ENCODE assay signal across 14 mouse cellular contexts in genomic region chr3:38415292-38415930, GRCm38 (mm10).
A peak's percentile ranks its signal among the peaks of the same experiment; 100 is the strongest.
DNase-seq lines count a peak whose midpoint lies in the region; ATAC-seq and TF ChIP-seq lines count a peak whose summit lies in the region.
"Had no signal": no experiment of that assay in that cellular context is flagged by ENCODE, and none has a peak within 500 bp of the region (broad histone marks: within the 10 kb centered on the region; RNA-seq: fewer than 3 reads in every experiment).

No protein-coding gene starts in this region.

- no peaks in the 10 kb centered on the region for H3K27me3 ChIP-seq in limb, embryonic 13.5 days
- no peaks in the 10 kb centered on the region for H3K27me3 ChIP-seq in limb, embryonic 10.5 days (ENCODE audit: low read depth, poor library complexity, severe bottlenecking)
- no peaks in the 10 kb centered on the region for H3K27me3 ChIP-seq in embryonic facial prominence, embryonic 14.5 days (replicated peaks; ENCODE audit: control insufficient read depth, insufficient read depth, low read length)
- H3K27me3 ChIP-seq in lung, embryonic 15.5 days: no peaks in the 10 kb centered on the region
- H3K27me3 ChIP-seq in stomach, postnatal 0 days (ENCODE audit: control insufficient read depth, insufficient read depth, low read length): no peaks in the 10 kb centered on the region
- no peaks in the 10 kb centered on the region for H3K27me3 ChIP-seq in liver, embryonic 12.5 days (replicated peaks)
- H3K27me3 ChIP-seq: midbrain, embryonic 13.5 days had no signal

- WGBS in limb, embryonic 13.5 days: 85% methylated on average over 2 of the region's 3 CpGs
- WGBS in limb, embryonic 10.5 days: 70% methylated on average over 3 of the region's 3 CpGs
- WGBS in embryonic facial prominence, embryonic 14.5 days: 68% methylated on average over 2 of the region's 3 CpGs
- 64% methylated on average over 2 of the region's 3 CpGs for WGBS in lung, embryonic 15.5 days
- WGBS in stomach, postnatal 0 days: 68% methylated on average over 3 of the region's 3 CpGs
- 51% methylated on average over 3 of the region's 3 CpGs for WGBS in liver, embryonic 12.5 days (ENCODE audit: insufficient replicate concordance)

- no peak for TF ChIP-seq EP300 in stomach, postnatal 0 days (optimal IDR thresholded peaks at IDR 0.05)

- DNase-seq in limb, embryonic 10.5 days (ENCODE audit: low spot score): no peak
- DNase-seq in embryonic facial prominence, embryonic 14.5 days (ENCODE audit: low spot score): peak; percentile 82
- DNase-seq in stomach, postnatal 0 days (ENCODE audit: low spot score): peak; percentile 33
- DNase-seq in right cerebral cortex, adult 2 months (ENCODE audit: low spot score in 2 of 2): no peak
- DNase-seq: gastrocnemius, postnatal 14 days; right cerebral cortex, postnatal 14 days; thymus, postnatal 4 days had no signal

- H3K4me1 ChIP-seq in limb, embryonic 13.5 days: no peaks in the 10 kb centered on the region
- H3K4me1 ChIP-seq in limb, embryonic 10.5 days: no peaks in the 10 kb centered on the region
- peaks cover 7% of the 10 kb centered on the region; the same call in 1 of the 2 replicates for H3K4me1 ChIP-seq in embryonic facial prominence, embryonic 14.5 days (ENCODE audit: control insufficient read depth, insufficient read depth, low read length)
- H3K4me1 ChIP-seq in lung, embryonic 15.5 days: 0 out of 2 replicates have a peak, but pooled peaks cover 4% of the 10 kb centered on the region
- no peaks in the 10 kb centered on the region for H3K4me1 ChIP-seq in stomach, postnatal 0 days (replicated peaks; ENCODE audit: control insufficient read depth, insufficient read depth)
- H3K4me1 ChIP-seq in liver, embryonic 12.5 days: no peaks in the 10 kb centered on the region
- H3K4me1 ChIP-seq: midbrain, embryonic 13.5 days had no signal

- H3K36me3 ChIP-seq in limb, embryonic 13.5 days: no peaks in the 10 kb centered on the region
- H3K36me3 ChIP-seq in limb, embryonic 10.5 days: no peaks in the 10 kb centered on the region
- H3K36me3 ChIP-seq in embryonic facial prominence, embryonic 14.5 days (ENCODE audit: control insufficient read depth, insufficient read depth, low read length): no peaks in the 10 kb centered on the region
- H3K36me3 ChIP-seq in lung, embryonic 15.5 days: no peaks in the 10 kb centered on the region
- no peaks in the 10 kb centered on the region for H3K36me3 ChIP-seq in stomach, postnatal 0 days (ENCODE audit: control insufficient read depth, insufficient read depth, low read length)
- H3K36me3 ChIP-seq in liver, embryonic 12.5 days: no peaks in the 10 kb centered on the region
- H3K36me3 ChIP-seq: midbrain, embryonic 13.5 days had no signal

- H3K9ac ChIP-seq in limb, embryonic 13.5 days: no peak overlapping the region
- no peak overlapping the region for H3K9ac ChIP-seq in embryonic facial prominence, embryonic 14.5 days (ENCODE audit: low read depth, low read length)
- no peak overlapping the region for H3K9ac ChIP-seq in lung, embryonic 15.5 days
- no peak overlapping the region for H3K9ac ChIP-seq in stomach, postnatal 0 days (ENCODE audit: low read length)
- no peak overlapping the region for H3K9ac ChIP-seq in liver, embryonic 12.5 days
- H3K9ac ChIP-seq: midbrain, embryonic 13.5 days had no signal

- no peak overlapping the region for H3K4me2 ChIP-seq in limb, embryonic 13.5 days (replicated peaks)
- no peak overlapping the region for H3K4me2 ChIP-seq in embryonic facial prominence, embryonic 14.5 days (ENCODE audit: low read depth, low read length)
- no peak overlapping the region for H3K4me2 ChIP-seq in lung, embryonic 15.5 days
- H3K4me2 ChIP-seq in stomach, postnatal 0 days (replicated peaks; ENCODE audit: low read depth): no peak overlapping the region
- H3K4me2 ChIP-seq in liver, embryonic 12.5 days: no peak overlapping the region
- H3K4me2 ChIP-seq: heart, embryonic 11.5 days; midbrain, embryonic 13.5 days had no signal

- no peak overlapping the region for H3K27ac ChIP-seq in limb, embryonic 13.5 days
- H3K27ac ChIP-seq in limb, embryonic 10.5 days: no peak overlapping the region
- H3K27ac ChIP-seq in embryonic facial prominence, embryonic 14.5 days (replicated peaks; ENCODE audit: low read depth, low read length): no peak overlapping the region
- no peak overlapping the region for H3K27ac ChIP-seq in lung, embryonic 15.5 days
- H3K27ac ChIP-seq in stomach, postnatal 0 days (replicated peaks): peak overlapping the region; percentile 30; the same call in 1 of the 2 replicates
- H3K27ac ChIP-seq in liver, embryonic 12.5 days: no peak overlapping the region
- H3K27ac ChIP-seq: midbrain, embryonic 13.5 days had no signal

- H3K9me3 ChIP-seq in limb, embryonic 13.5 days: no peaks in the 10 kb centered on the region
- no peaks in the 10 kb centered on the region for H3K9me3 ChIP-seq in limb, embryonic 10.5 days (replicated peaks)
- H3K9me3 ChIP-seq in embryonic facial prominence, embryonic 14.5 days (ENCODE audit: control insufficient read depth, low read length): no peaks in the 10 kb centered on the region
- no peaks in the 10 kb centered on the region for H3K9me3 ChIP-seq in lung, embryonic 15.5 days
- no peaks in the 10 kb centered on the region for H3K9me3 ChIP-seq in stomach, postnatal 0 days (ENCODE audit: control insufficient read depth, low read length)
- no peaks in the 10 kb centered on the region for H3K9me3 ChIP-seq in liver, embryonic 12.5 days (replicated peaks)
- H3K9me3 ChIP-seq: midbrain, embryonic 13.5 days had no signal

- no peak for TF ChIP-seq CTCF in stomach, postnatal 0 days (IDR thresholded peaks at IDR 0.05; ENCODE audit: low read depth)

- no peak overlapping the region for H3K4me3 ChIP-seq in limb, embryonic 13.5 days
- no peak overlapping the region for H3K4me3 ChIP-seq in limb, embryonic 10.5 days
- H3K4me3 ChIP-seq in embryonic facial prominence, embryonic 14.5 days (ENCODE audit: low read depth, low read length): no peak overlapping the region
- no peak overlapping the region for H3K4me3 ChIP-seq in lung, embryonic 15.5 days
- H3K4me3 ChIP-seq in stomach, postnatal 0 days (ENCODE audit: low read depth, low read length): no peak overlapping the region
- no peak overlapping the region for H3K4me3 ChIP-seq in liver, embryonic 12.5 days
- H3K4me3 ChIP-seq: midbrain, embryonic 13.5 days had no signal

- peak; percentile 40; the same call in 1 of the 2 replicates for ATAC-seq in limb, embryonic 13.5 days (ENCODE audit: low FRiP score, low read depth)
- ATAC-seq in embryonic facial prominence, embryonic 14.5 days (ENCODE audit: low read depth): peak; percentile 85
- ATAC-seq in lung, embryonic 15.5 days (ENCODE audit: borderline replicate concordance, extremely low read depth, low FRiP score, low TSS enrichment): peak; percentile 90
- peak; percentile 86 for ATAC-seq in stomach, postnatal 0 days (ENCODE audit: low FRiP score, low TSS enrichment)
- no peak for ATAC-seq in liver, embryonic 12.5 days
- ATAC-seq: CD4-positive, CD25-positive, alpha-beta regulatory T cell, adult 4 months; forebrain, embryonic 16.5 days; midbrain, embryonic 13.5 days had no signal

Comparison
In these comparisons a context has a peak if more than half of its experiments do, and no peak if none do; other contexts are left out.
1. DNase-seq: peak in embryonic facial prominence, embryonic 14.5 days (single experiment) and stomach, postnatal 0 days (single experiment); none in limb, embryonic 10.5 days (single experiment) and right cerebral cortex, adult 2 months (0 of 2).